Mouse (Mus musculus) ES-E14 (cell line): ENCODE data around the gene Ccdc97.

ENCODE experiments used
- HCFC1 ChIP-seq: IDR thresholded peaks from 2 replicates; pipeline ENCODE4 v1.6.1; 2012; ENCODE audit warnings: low read length, inconsistent platforms, borderline replicate concordance; ENCODE audit not compliant: insufficient read depth
- MAFK ChIP-seq: IDR thresholded peaks from 2 replicates; pipeline ENCODE4 v1.6.1; 2014; ENCODE audit warnings: mild to moderate bottlenecking, low read depth, low read length, inconsistent platforms; ENCODE audit not compliant: insufficient read depth
- ZC3H11A ChIP-seq: IDR thresholded peaks from 2 replicates; pipeline ENCODE4 v1.6.1; 2012; ENCODE audit warnings: low read depth, mild to moderate bottlenecking, inconsistent platforms, low read length, borderline replicate concordance
- ZNF384 ChIP-seq: IDR thresholded peaks from 2 replicates; pipeline ENCODE4 v1.6.1; 2012; ENCODE audit warnings: low read depth, low read length, inconsistent platforms

DNA sequence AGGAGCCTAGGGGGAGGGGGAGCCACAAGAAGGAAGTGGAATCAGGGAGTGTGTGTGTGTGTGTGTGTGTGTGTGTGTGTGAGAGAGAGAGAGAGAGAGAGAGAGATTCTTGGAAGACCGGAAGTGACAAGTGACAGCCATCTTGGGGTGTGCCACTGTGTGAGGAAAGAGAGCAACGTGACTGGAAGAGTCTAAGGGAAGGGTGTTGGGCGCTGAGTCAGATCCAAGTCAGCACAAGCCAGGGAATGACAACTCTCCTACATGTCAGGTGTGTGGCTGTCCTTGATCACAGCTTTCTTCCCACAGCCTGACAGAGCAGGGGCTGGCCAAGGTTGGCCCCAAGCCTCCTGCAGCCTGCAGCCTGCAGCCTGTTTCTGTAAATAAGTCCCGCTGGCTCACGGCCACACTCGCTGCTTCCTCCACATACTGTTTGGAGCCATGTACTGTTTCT lies 13.1 kb downstream of the Ccdc97 start:
- no peak for TF ChIP-seq ZNF384
- no peak for TF ChIP-seq ZC3H11A
- TF ChIP-seq HCFC1: no peak
- TF ChIP-seq MAFK: no peak
